Mouse (Mus musculus): ENCODE measurements around the gene Vti1a. TPM values are rescaled to one million over a fixed set of nuclear protein-coding genes. Genes with fewer than 3 reads are reported as not detected.

The Vti1a gene
- polyA plus RNA-seq (2014; fragmentation: Illumina TruSeq; extraction: RNeasy Lipid Tissue Mini Kit (QIAGEN cat#74804); ENCODE audit: low read depth, low replicate concordance), result 24.5 TPM

DNA sequence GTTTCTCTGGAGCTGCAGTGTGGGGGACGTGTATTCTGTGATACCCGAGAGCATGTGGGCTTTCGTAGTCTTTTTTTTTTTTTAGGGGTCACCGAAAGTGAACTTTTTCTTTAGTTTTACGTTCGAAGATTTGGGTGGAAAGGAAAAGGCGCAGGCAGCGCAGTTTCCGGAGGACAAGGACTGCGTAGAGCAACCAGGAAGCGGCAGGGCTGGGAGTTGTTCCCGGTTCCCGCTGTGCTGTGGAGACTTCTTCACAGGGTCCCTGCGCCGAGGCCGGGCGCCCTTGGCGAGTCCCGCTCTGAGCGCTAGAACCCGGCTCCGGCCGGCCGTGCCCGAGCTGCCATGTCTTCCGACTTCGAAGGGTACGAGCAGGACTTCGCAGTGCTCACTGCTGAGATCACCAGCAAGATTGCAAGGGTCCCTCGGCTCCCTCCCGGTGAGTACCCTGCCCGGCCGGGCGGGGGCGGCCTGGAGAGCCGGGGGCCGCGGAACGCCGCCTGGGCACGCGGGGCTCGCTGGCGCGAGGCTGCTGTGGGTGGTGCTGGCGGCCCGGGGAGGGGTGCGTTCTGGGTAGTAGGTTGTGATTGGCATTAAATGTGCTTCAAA, at the start of gene Vti1a:
Gene Vti1a, plus strand, starts transcription at position 187 of the 606 bp plus-strand sequence.

DNA sequence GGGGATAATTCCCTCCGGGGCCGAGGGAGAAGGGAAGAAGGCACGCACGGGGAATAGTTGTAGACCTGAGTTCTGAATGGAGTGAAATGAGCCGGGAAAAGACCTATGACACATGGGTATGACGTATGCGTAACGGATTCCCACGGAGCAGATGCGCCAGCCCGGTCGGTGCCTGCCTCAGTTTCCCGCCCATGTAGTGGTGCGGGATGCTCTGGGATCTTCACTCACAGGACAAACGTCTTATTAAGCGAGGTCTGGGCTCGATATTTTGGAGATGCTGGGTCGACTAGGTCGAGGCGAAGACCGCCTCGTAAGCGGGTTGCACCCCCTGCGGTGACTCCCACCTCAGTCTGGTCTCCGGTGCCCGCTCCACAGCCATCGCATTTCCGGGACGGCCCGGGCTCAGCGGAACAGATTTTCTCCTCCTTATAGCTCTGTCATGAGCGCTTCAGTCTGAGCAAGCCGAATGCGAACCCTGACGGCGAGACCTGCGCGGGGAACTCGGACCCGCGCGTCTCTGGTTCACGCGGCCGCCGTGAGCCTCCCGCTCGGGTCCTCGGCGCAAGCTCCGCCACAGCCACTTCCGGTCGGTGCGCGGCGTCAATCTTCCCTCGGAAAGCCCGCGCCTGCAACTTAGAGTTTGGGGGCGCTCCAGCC, 515 bp upstream of the Vti1a start, which contains the start of gene Zdhhc6:
Gene Zdhhc6, minus strand, starts transcription at position 581 of the 657 bp plus-strand sequence.

Other genes with a start within 250 kb of the Vti1a start
- gene Gpam, start 189.1 kb upstream of the Vti1a start, polyA plus RNA-seq (2014; fragmentation: Illumina TruSeq; extraction: RNeasy Lipid Tissue Mini Kit (QIAGEN cat#74804); ENCODE audit: low read depth, low replicate concordance), result 19.8 TPM
- not detected for gene Tectb, start 135.6 kb upstream of the Vti1a start, polyA plus RNA-seq (2014; fragmentation: Illumina TruSeq; extraction: RNeasy Lipid Tissue Mini Kit (QIAGEN cat#74804); ENCODE audit: low read depth, low replicate concordance)
- not detected for gene Gucy2g, start 75.1 kb upstream of the Vti1a start, polyA plus RNA-seq (2014; fragmentation: Illumina TruSeq; extraction: RNeasy Lipid Tissue Mini Kit (QIAGEN cat#74804); ENCODE audit: low read depth, low replicate concordance)
- gene Acsl5, start 64.4 kb upstream of the Vti1a start, polyA plus RNA-seq (2014; fragmentation: Illumina TruSeq; extraction: RNeasy Lipid Tissue Mini Kit (QIAGEN cat#74804); ENCODE audit: low read depth, low replicate concordance), result 203 TPM
- gene Zdhhc6, start 263 bp upstream of the Vti1a start, polyA plus RNA-seq (2014; fragmentation: Illumina TruSeq; extraction: RNeasy Lipid Tissue Mini Kit (QIAGEN cat#74804); ENCODE audit: low read depth, low replicate concordance), result 56.6 TPM